Mouse (Mus musculus) heart, embryonic 11.5 days (tissue): ENCODE data around the gene Acot12. TPM values are rescaled to one million over a fixed set of nuclear protein-coding genes. Genes with fewer than 3 reads are reported as not detected.

Experiments used
- ATAC-seq: fragments of 200-750 bp; cut with Nextera tagmentation; replicated peaks from 2 replicates; pipeline ENCODE4 v1.8.0; 2017; ENCODE audit warnings: moderate library complexity; ENCODE audit not compliant: insufficient number of reproducible peaks, low FRiP score, low TSS enrichment
- H3K27ac ChIP-seq: fragments of 300-500 bp; sonication (generic); 2 replicates; pipeline ENCODE4 v1.5.1; 2014; ENCODE audit warnings: mild to moderate bottlenecking, low read depth, low read length
- H3K27me3 ChIP-seq: fragments of 300-500 bp; sonication (generic); 2 replicates; pipeline ENCODE4 v1.6.1; 2014; ENCODE audit warnings: mild to moderate bottlenecking, low read length, mixed read lengths; ENCODE audit not compliant: control insufficient read depth, insufficient read depth
- H3K36me3 ChIP-seq: fragments of 300-500 bp; sonication (generic); 2 replicates; pipeline ENCODE4 v1.6.1; 2014; ENCODE audit warnings: mild to moderate bottlenecking, low read length, moderate library complexity, mixed read lengths; ENCODE audit not compliant: control insufficient read depth, insufficient read depth
- H3K4me1 ChIP-seq: fragments of 300-500 bp; sonication (generic); 2 replicates; pipeline ENCODE4 v1.6.1; 2014; ENCODE audit warnings: low read length; ENCODE audit not compliant: control insufficient read depth, insufficient read depth
- H3K4me2 ChIP-seq: fragments of 300-500 bp; sonication (generic); 2 replicates; pipeline ENCODE4 v1.6.1; 2014; ENCODE audit warnings: mild to moderate bottlenecking, moderate library complexity
- H3K4me3 ChIP-seq: fragments of 300-500 bp; sonication (generic); 2 replicates; pipeline ENCODE4 v1.5.1; 2014; ENCODE audit warnings: low read depth, low read length
- H3K9ac ChIP-seq: fragments of 300-500 bp; sonication (generic); 2 replicates; pipeline ENCODE4 v1.6.1; 2014; ENCODE audit warnings: mild to moderate bottlenecking, low read depth, low read length, moderate library complexity
- H3K9me3 ChIP-seq: fragments of 300-500 bp; sonication (generic); replicated peaks from 2 replicates; pipeline ENCODE4 v1.6.1; 2016; ENCODE audit warnings: low read length; ENCODE audit not compliant: control insufficient read depth
- WGBS: fragments of 180-500 bp; shearing (Covaris S2); extraction: QIAGEN DNeasy Blood & Tissue Kit; methylation state at CpG from one replicate; pipeline ENCODE4 v1.1.7; 2014; ENCODE audit not compliant: insufficient replicate concordance; 5-methylcytosine and 5-hydroxymethylcytosine counted together
- polyA plus RNA-seq: library from polyadenylated mRNA; unstranded; fragments of >200 nt; fragmentation: Nextera tagmentation; extraction: Ambion mirVana; gene quantifications from 2 replicates; pipeline ENCODE4 v1.2.1, GENCODE M21; 2014

Acot12 gene
- polyA plus RNA-seq, 1 experiment from 2014 or later, result not detected

DNA sequence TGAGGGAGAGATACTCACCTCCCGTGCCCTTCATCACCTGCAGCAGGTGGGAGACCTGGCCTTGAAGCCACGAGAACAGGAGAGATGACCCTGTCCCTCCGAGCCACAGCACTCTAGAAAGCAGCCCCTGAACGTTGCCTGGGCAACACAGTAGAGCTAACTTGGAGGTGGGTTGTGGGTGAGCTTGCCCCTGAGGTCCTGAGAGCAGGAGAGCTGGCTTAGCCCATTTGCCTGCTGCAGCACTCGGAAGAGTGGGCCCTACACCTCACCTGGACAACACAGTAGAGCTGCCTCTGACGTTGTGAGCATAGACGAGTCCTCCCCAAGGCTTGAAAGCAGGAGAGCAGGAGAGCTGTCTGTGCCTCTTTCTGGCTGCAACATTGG lies 17.6 kb upstream of the Acot12 start:
- Histone ChIP-seq H3K4me2 (no peak overlapping the region), H3K4me1 (no peaks in the 10 kb centered on the region), H3K4me3 (no peak overlapping the region), H3K36me3 (no peaks in the 10 kb centered on the region), H3K9ac (no peak overlapping the region), H3K9me3 (no peaks in the 10 kb centered on the region), H3K27me3 (no peaks in the 10 kb centered on the region), H3K27ac (no peak overlapping the region)
- no peak for ATAC-seq
- WGBS, result 72% methylated on average over 7 of the region's 7 CpGs

DNA sequence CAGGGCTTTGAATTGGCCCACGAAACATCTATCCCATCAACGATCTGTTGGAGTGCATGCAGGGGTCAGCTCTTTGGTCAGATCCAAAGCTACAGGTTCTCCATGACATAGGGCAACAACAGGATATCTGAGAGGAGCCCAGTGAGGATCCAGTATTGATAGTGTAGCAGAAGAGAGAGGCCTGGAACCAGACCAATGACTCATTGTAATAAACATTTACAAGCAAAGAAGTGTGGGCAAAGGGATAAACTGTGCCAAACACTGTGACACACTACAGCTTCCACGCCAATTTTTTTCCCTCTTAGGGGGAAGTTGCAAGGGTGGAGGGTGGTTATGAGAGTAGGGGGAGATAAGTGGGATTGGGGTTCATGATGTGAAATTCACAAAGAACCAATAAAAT lies 17.1 kb upstream of the Acot12 start:
- WGBS, result 78% methylated on average over 3 of the region's 3 CpGs
- no peak for ATAC-seq
- H3K4me1 ChIP-seq, result no peaks in the 10 kb centered on the region
- no peaks in the 10 kb centered on the region for H3K36me3 ChIP-seq
- H3K9me3 ChIP-seq, result no peaks in the 10 kb centered on the region
- no peak overlapping the region for H3K9ac ChIP-seq
- no peak overlapping the region for H3K4me2 ChIP-seq
- no peak overlapping the region for H3K27ac ChIP-seq
- H3K27me3 ChIP-seq, result no peaks in the 10 kb centered on the region
- H3K4me3 ChIP-seq, result no peak overlapping the region

DNA sequence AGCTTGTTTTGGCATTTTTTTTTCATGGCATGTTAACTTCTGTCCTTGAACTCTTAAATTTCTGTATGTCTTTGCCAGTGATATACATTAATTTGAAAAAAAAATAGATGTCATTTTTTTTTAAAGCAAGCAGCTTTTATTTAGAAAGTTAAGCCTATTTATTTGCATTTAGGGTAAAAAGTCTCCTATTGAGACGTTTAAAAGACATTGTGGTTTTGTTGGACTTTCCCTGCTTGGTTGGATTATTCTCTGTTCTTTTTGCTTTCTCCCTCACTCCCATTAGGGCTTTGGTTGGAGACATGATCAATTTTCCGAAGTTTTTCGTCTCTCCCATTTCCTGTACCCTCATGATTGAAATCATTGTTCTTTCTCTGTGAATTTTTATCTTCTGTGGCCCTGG lies 16.2 kb upstream of the Acot12 start:
- no peaks in the 10 kb centered on the region for H3K4me1 ChIP-seq
- no peaks in the 10 kb centered on the region for H3K27me3 ChIP-seq
- H3K9ac ChIP-seq, result no peak overlapping the region
- H3K4me2 ChIP-seq, result no peak overlapping the region
- H3K27ac ChIP-seq, result no peak overlapping the region
- no peaks in the 10 kb centered on the region for H3K36me3 ChIP-seq
- no peak for ATAC-seq
- no peak overlapping the region for H3K4me3 ChIP-seq
- H3K9me3 ChIP-seq, result no peaks in the 10 kb centered on the region
- 69% methylated on average over 3 of the region's 3 CpGs for WGBS

DNA sequence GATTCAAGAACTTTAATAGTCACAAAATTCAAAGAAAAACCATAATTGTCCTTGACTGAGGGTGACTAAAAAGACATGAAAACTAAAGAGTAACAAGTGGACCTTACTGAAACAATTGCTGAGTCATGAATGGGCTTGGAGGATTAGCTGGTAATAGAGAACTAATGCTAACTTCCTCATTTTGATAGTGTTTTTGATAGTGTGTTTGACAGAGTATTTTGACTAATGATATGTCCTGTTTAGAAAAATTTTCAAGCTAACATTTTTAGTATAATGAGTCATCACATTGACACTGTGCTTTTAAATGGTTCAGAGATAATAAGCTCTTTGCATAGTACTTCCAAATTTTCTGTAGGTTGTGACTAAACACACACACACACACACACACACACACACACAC lies 13.4 kb upstream of the Acot12 start:
- H3K36me3 ChIP-seq, result no peaks in the 10 kb centered on the region
- no peak overlapping the region for H3K4me3 ChIP-seq
- no peak for ATAC-seq
- no peaks in the 10 kb centered on the region for H3K4me1 ChIP-seq
- no peaks in the 10 kb centered on the region for H3K27me3 ChIP-seq
- H3K27ac ChIP-seq, result no peak overlapping the region
- no peaks in the 10 kb centered on the region for H3K9me3 ChIP-seq
- no peak overlapping the region for H3K9ac ChIP-seq
- no peak overlapping the region for H3K4me2 ChIP-seq

DNA sequence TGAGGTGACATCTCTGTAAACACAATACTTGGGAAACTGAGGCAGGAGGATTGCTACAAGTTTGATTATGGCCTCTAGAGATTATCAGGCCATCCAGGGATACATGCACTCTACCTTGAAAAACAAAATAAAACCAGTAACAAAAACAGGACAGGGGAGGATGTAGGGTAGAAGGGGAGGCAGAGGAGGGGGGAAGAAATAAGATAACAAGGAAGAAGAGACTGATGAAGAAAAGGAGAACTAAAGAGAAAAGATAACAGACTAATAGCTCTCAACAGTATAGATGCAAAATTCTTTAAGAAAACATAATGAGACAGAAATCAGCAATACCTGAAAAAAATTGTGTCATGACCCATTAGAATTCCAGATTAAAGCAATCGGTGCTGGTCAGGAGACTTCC lies 4.1 kb upstream of the Acot12 start:
- 83% methylated on average over 1 of the region's 1 CpGs for WGBS
- Histone ChIP-seq H3K4me1 (no peaks in the 10 kb centered on the region; the same call in 1 of the 2 replicates), H3K36me3 (no peaks in the 10 kb centered on the region), H3K4me3 (no peak overlapping the region), H3K4me2 (no peak overlapping the region), H3K9me3 (no peaks in the 10 kb centered on the region), H3K9ac (no peak overlapping the region), H3K27me3 (peaks cover 11% of the 10 kb centered on the region), H3K27ac (no peak overlapping the region)
- no peak for ATAC-seq

DNA sequence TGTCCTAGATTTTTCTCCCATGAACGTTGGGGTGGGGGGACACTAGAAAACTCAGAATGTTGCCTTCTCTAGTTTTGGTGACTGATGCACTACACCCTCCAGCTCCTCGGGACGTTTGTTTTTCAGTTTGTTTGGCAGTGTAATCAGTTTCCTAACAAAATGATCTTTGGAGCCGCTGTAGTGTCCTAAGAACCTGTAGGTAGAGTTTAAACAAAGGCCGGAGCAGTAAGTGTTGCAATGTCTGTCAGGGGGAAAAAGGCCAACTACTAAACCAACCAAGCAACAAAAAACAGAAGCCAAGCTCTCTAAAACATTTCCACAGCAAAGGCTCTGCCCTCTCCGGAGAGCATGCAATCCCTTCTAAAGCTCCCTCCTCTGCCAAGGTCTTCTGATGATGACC lies 461 bp upstream of the Acot12 start:
- WGBS, result 75% methylated on average over 6 of the region's 6 CpGs
- Histone ChIP-seq H3K27me3 (peaks cover 11% of the 10 kb centered on the region), H3K4me3 (peak overlapping the region; percentile 52), H3K27ac (no peak overlapping the region), H3K9ac (no peak overlapping the region), H3K4me2 (peak overlapping the region; percentile 92), H3K4me1 (no peaks in the 10 kb centered on the region; the same call in 1 of the 2 replicates), H3K36me3 (no peaks in the 10 kb centered on the region), H3K9me3 (no peaks in the 10 kb centered on the region)
- ATAC-seq, result no peak

DNA sequence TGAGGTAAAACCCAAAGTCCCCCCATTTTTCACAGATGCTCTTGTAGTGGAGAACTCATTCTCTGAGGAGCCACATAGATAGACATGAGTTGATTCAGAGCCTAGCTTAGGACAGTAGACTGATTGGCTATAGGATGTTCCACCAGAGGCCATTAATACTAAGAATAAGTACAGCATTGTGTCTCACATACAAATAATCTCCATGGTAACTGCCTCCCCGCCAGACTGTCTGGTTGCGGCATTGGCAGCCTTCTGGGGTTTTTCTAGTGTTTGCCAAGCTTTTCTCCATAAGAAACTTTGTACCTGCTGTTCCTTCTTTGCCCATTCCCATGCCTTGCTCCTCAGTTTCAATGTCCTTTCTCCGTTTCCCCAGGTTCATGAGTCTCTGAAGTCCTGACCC lies 1.9 kb downstream of the Acot12 start:
- ATAC-seq, result no peak
- 89% methylated on average over 3 of the region's 3 CpGs for WGBS
- Histone ChIP-seq H3K27me3 (peaks cover 11% of the 10 kb centered on the region), H3K9me3 (no peaks in the 10 kb centered on the region), H3K9ac (no peak overlapping the region), H3K4me1 (no peaks in the 10 kb centered on the region; the same call in 1 of the 2 replicates), H3K36me3 (no peaks in the 10 kb centered on the region), H3K4me3 (no peak overlapping the region), H3K4me2 (no peak overlapping the region), H3K27ac (no peak overlapping the region)

DNA sequence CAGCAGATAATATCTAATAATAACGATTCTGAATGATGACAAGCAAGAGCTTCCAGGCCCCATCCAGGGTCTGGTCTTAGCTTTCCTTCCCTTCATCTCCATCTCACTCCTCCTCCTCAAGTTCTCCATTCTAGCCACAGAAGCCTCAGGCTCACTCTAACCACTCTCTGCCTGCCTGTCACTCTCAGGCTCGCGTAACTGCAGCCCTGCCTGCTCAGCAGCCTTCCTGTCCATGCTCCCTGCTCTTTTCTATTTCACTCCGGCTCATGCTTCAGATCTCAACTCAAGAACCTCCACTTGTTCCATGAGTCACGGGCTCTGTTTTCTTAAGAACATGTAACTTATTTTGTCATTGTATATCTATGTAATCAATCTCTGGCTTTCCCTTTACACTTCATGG lies 5.2 kb downstream of the Acot12 start:
- Histone ChIP-seq H3K36me3 (no peaks in the 10 kb centered on the region), H3K9me3 (no peaks in the 10 kb centered on the region), H3K4me2 (no peak overlapping the region), H3K4me3 (no peak overlapping the region), H3K9ac (no peak overlapping the region), H3K27ac (no peak overlapping the region), H3K4me1 (no peaks in the 10 kb centered on the region; the same call in 1 of the 2 replicates), H3K27me3 (no peaks in the 10 kb centered on the region; the same call in 1 of the 2 replicates)
- ATAC-seq, result no peak
- WGBS, result 77% methylated on average over 5 of the region's 5 CpGs

DNA sequence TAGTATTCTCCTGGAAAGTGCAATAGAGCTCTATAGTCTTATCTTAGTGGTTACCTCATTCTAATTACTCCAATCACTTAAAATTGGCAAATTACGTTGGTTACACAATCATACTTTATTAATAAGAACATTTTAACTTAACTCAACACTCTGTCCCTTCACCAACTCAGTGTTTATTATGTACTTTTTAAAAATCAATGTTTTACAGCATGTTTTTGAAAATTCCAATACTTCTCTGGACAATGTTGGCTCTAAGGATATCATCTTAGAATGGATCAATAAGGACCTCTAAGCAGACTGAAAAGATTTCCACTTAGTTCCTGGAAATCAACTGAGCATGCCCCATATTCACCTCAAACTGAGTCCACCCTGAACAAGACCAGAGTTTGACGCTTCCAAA lies 7.1 kb downstream of the Acot12 start:
- no peak for ATAC-seq
- H3K27me3 ChIP-seq, result no peaks in the 10 kb centered on the region
- 85% methylated on average over 2 of the region's 2 CpGs for WGBS
- H3K36me3 ChIP-seq, result no peaks in the 10 kb centered on the region
- H3K9ac ChIP-seq, result no peak overlapping the region
- H3K9me3 ChIP-seq, result no peaks in the 10 kb centered on the region
- H3K4me2 ChIP-seq, result no peak overlapping the region
- no peaks in the 10 kb centered on the region for H3K4me1 ChIP-seq
- H3K4me3 ChIP-seq, result no peak overlapping the region
- no peak overlapping the region for H3K27ac ChIP-seq
